Mouse (Mus musculus) cortical plate, adult 2 months (tissue): ENCODE data around the gene Tnfrsf19.

Source experiments
- CTCF ChIP-seq: fragments of 200-500 bp; IDR thresholded peaks from 2 replicates; pipeline ENCODE4 v1.5.1; 2011; ENCODE audit warnings: mild to moderate bottlenecking, control low read depth, low read length; ENCODE audit not compliant: insufficient read depth; ENCODE audit errors: extremely low read depth
- POLR2A ChIP-seq: fragments of 200-500 bp; IDR thresholded peaks from 2 replicates; pipeline ENCODE4 v1.6.1; 2011; ENCODE audit warnings: mild to moderate bottlenecking, low read length, control low read depth; ENCODE audit not compliant: insufficient read depth; ENCODE audit errors: extremely low read depth

DNA sequence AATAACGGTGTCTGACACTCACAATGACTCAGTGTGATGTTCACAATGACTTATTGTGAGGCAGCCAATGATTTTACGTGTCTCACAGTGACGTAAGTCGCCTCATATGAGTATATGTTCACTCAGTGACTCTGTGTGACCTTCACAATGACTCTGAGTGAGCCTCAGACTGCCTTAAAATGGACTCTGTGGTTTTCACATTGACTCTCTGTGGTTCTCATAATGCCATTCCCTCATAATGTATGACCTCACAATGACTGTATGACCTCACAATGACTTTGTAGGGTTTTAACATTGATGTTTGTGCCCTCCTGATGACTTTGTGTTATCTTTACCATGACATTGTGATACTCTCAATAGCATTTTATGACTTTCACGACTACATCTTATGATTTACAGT lies 110.6 kb downstream of the Tnfrsf19 start:
- no peak for TF ChIP-seq CTCF
- TF ChIP-seq POLR2A = no peak
